ENCODE assay signal across 9 mouse cellular contexts in genomic region chr5:125411972-125412530, GRCm38 (mm10). TPM values are rescaled to one million over a fixed set of nuclear protein-coding genes. Genes with fewer than 3 reads are reported as not detected.
DNase-seq lines count a peak whose midpoint lies in the region; ATAC-seq and TF ChIP-seq lines count a peak whose summit lies in the region.
"Had no signal": no experiment of that assay in that cellular context is flagged by ENCODE, and none has a peak within 500 bp of the region (broad histone marks: within the 10 kb centered on the region; RNA-seq: fewer than 3 reads in every experiment).

No protein-coding gene starts in this region.

- ATAC-seq in CD4-positive, CD25-positive, alpha-beta regulatory T cell, adult 4 months, result no peak
- no peak for ATAC-seq in liver, postnatal 0 days

- H3K9me3 ChIP-seq in liver, postnatal 0 days (ENCODE audit: low read length), result no peaks in the 10 kb centered on the region
- H3K9me3 ChIP-seq: neural tube, embryonic 12.5 days had no signal

- H3K27me3 ChIP-seq in liver, postnatal 0 days (ENCODE audit: insufficient read depth, low read length), result no peaks in the 10 kb centered on the region
- H3K27me3 ChIP-seq in spleen, adult 2 months (ENCODE audit: control insufficient read depth, insufficient read depth, low read length), result no peaks in the 10 kb centered on the region
- H3K27me3 ChIP-seq: neural tube, embryonic 12.5 days had no signal

- no peak overlapping the region for H3K27ac ChIP-seq in left cerebral cortex, adult 2 months
- H3K27ac ChIP-seq in bone marrow macrophage, adult 2 months (ENCODE audit: insufficient read depth, low read depth, low read length), result no peak overlapping the region
- no peak overlapping the region for H3K27ac ChIP-seq in liver, postnatal 0 days (ENCODE audit: low read depth)
- H3K27ac ChIP-seq in spleen, adult 2 months (ENCODE audit: insufficient read depth, low read length), result no peak overlapping the region
- H3K27ac ChIP-seq: neural tube, embryonic 12.5 days had no signal

- H3K4me1 ChIP-seq in bone marrow macrophage, adult 2 months (ENCODE audit: control insufficient read depth, insufficient read depth, low read length), result peaks cover 13% of the 10 kb centered on the region
- H3K4me1 ChIP-seq in liver, postnatal 0 days (ENCODE audit: insufficient read depth), result peaks cover 17% of the 10 kb centered on the region
- peaks cover 2% of the 10 kb centered on the region; the same call in 1 of the 2 replicates for H3K4me1 ChIP-seq in spleen, adult 2 months (ENCODE audit: control insufficient read depth, insufficient read depth, insufficient read length)

- peak; percentile 57 for TF ChIP-seq CTCF in left cerebral cortex, adult 2 months (IDR thresholded peaks at IDR 0.05)
- 0 out of 2 replicates have a peak, but pooled peaks have one; percentile 27 for TF ChIP-seq CTCF in bone marrow macrophage, adult 2 months (IDR thresholded peaks at IDR 0.05; ENCODE audit: low read depth, low read length)
- peak; percentile 87 for TF ChIP-seq CTCF in liver, postnatal 0 days (IDR thresholded peaks at IDR 0.05; ENCODE audit: low read depth)
- TF ChIP-seq CTCF in spleen, adult 2 months (IDR thresholded peaks at IDR 0.05; ENCODE audit: extremely low read depth, insufficient read depth, insufficient read length, insufficient replicate concordance), result peak; percentile 39; the same call in 1 of the 2 replicates

- 58% methylated on average over 5 of the region's 5 CpGs for WGBS in liver, postnatal 0 days (ENCODE audit: insufficient replicate concordance)
- WGBS in spleen, adult 2 months, result 64% methylated on average over 5 of the region's 5 CpGs

- no peak for TF ChIP-seq POLR2A in bone marrow macrophage, adult 2 months (IDR thresholded peaks at IDR 0.05; ENCODE audit: borderline replicate concordance, low read depth, low read length)
- TF ChIP-seq POLR2A in spleen, adult 2 months (IDR thresholded peaks at IDR 0.05; ENCODE audit: low read depth, low read length), result no peak

- no peak for TF ChIP-seq EP300 in liver, postnatal 0 days (IDR thresholded peaks at IDR 0.05; ENCODE audit: low read depth)

- intact Hi-C loops in left cerebral cortex, adult 2 months (cut with DNase I), result loop anchor here (1.0 to 2.0 kb wide), 2 partner anchors 30 to 51 kb away; no protein-coding TSS in a partner anchor
- intact Hi-C loops in heart, postnatal 14 days (cut with DNase I), result loop anchor here (5.0 kb wide), 1 partner anchor 50 kb away; no protein-coding TSS in a partner anchor

- H3K4me2 ChIP-seq in liver, postnatal 0 days (ENCODE audit: low read depth, low read length), result no peak overlapping the region
- H3K4me2 ChIP-seq: neural tube, embryonic 12.5 days had no signal

- H3K4me3 ChIP-seq in left cerebral cortex, adult 2 months, result no peak overlapping the region
- no peak overlapping the region for H3K4me3 ChIP-seq in bone marrow macrophage, adult 2 months (ENCODE audit: insufficient read depth, low read length)
- no peak overlapping the region for H3K4me3 ChIP-seq in liver, postnatal 0 days (ENCODE audit: low read depth, low read length)
- no peak overlapping the region for H3K4me3 ChIP-seq in spleen, adult 2 months (ENCODE audit: extremely low read depth, insufficient read depth, insufficient read length)
- H3K4me3 ChIP-seq: neural tube, embryonic 12.5 days had no signal

- H3K36me3 ChIP-seq in liver, postnatal 0 days (replicated peaks; ENCODE audit: insufficient read depth, low read length), result peaks cover 32% of the 10 kb centered on the region
- H3K36me3 ChIP-seq in spleen, adult 2 months (ENCODE audit: control insufficient read depth, insufficient read depth, low read length), result peaks cover 16% of the 10 kb centered on the region

- DNase-seq in CD4-positive, CD25-positive, alpha-beta regulatory T cell, adult 2 months (ENCODE audit: low read depth, low spot score), result peak; percentile 85
- peak in 1 of 2 experiments; percentile 66 for DNase-seq in left cerebral cortex, adult 2 months (ENCODE audit: extremely low spot score in 1 of 2, low spot score in 2 of 2)
- no peak for DNase-seq in left cerebral cortex, adult 11 months (ENCODE audit: low spot score)
- peak; percentile 64 to 77 for DNase-seq in heart, postnatal 14 days
- peak; percentile 85 for DNase-seq in liver, postnatal 0 days
- DNase-seq in spleen, adult 2 months (ENCODE audit: low read depth in 1 of 2, low spot score in 2 of 2), result peak in 1 of 2 experiments; percentile 68

- no peak overlapping the region for H3K9ac ChIP-seq in liver, postnatal 0 days (replicated peaks)
- H3K9ac ChIP-seq: neural tube, embryonic 12.5 days had no signal

RNA-seq across cellular contexts. Expression of gene Dhx37, which starts 21.9 kb away (rescaled TPM):
- 1 to 10 TPM; 8.4 to 8.6 TPM for polyA plus RNA-seq in CD4-positive, CD25-positive, alpha-beta regulatory T cell, adult 4 months (2017; shearing (Covaris generic))
- total RNA-seq in left cerebral cortex, adult 2 months (2021), result 10 to 100 TPM; 12.2 to 12.7 TPM
- 13.1 and 18.4 TPM in 2 replicates for polyA plus RNA-seq in bone marrow macrophage, adult 2 months (2012; ENCODE audit: insufficient read depth, insufficient read length, missing spikeins)
- total RNA-seq in heart, postnatal 14 days (2021), result 10 to 100 TPM; 10.8 to 11.5 TPM
- polyA plus RNA-seq in liver, postnatal 0 days (2015; fragmentation: Nextera tagmentation; extraction: Ambion mirVana), result 3.3 and 3.4 TPM in 2 replicates
- polyA plus RNA-seq in spleen, adult 2 months (2012; rRNA removed), result 17.0 and 21.0 TPM in 2 replicates

RNA-seq across cellular contexts. Expression of gene Ubc, which starts 22.0 kb away (rescaled TPM):
- polyA plus RNA-seq in CD4-positive, CD25-positive, alpha-beta regulatory T cell, adult 4 months (2017; shearing (Covaris generic)), result 1,000 to 10,000 TPM in 1 of 2 experiments, 100 to 1,000 TPM in 1; 954 to 1,216 TPM
- 100 to 1,000 TPM; 846 to 851 TPM for total RNA-seq in left cerebral cortex, adult 2 months (2021)
- polyA plus RNA-seq in bone marrow macrophage, adult 2 months (2012; ENCODE audit: insufficient read depth, insufficient read length, missing spikeins), result 808 and 810 TPM in 2 replicates
- 1,000 to 10,000 TPM in 1 of 2 experiments, 100 to 1,000 TPM in 1; 947 to 1,009 TPM for total RNA-seq in heart, postnatal 14 days (2021)
- 369 and 531 TPM in 2 replicates for polyA plus RNA-seq in liver, postnatal 0 days (2015; fragmentation: Nextera tagmentation; extraction: Ambion mirVana)
- polyA plus RNA-seq in spleen, adult 2 months (2012; rRNA removed), result 316 and 423 TPM in 2 replicates

RNA-seq across cellular contexts. Expression of gene Gm10382, which starts 22.9 kb away (rescaled TPM):
- polyA plus RNA-seq in CD4-positive, CD25-positive, alpha-beta regulatory T cell, adult 4 months (2017; shearing (Covaris generic)), result 1 to 10 TPM in 1 of 2 experiments, under 1 TPM in 1; 0.70 to 1.0 TPM
- under 1 TPM; 0.28 to 0.48 TPM for total RNA-seq in left cerebral cortex, adult 2 months (2021)
- not detected in 2 replicates for polyA plus RNA-seq in bone marrow macrophage, adult 2 months (2012; ENCODE audit: insufficient read depth, insufficient read length, missing spikeins)
- under 1 TPM in 1 of 2 experiments, not detected in 1; 0.24 TPM for total RNA-seq in heart, postnatal 14 days (2021)
- 0.17 and 0.18 TPM in 2 replicates for polyA plus RNA-seq in liver, postnatal 0 days (2015; fragmentation: Nextera tagmentation; extraction: Ambion mirVana)
- 0.08 and 0.15 TPM in 2 replicates for polyA plus RNA-seq in spleen, adult 2 months (2012; rRNA removed)

RNA-seq across cellular contexts. Expression of gene Bri3bp, which starts 29.3 kb away (rescaled TPM):
- 1 to 10 TPM; 4.3 to 7.5 TPM for polyA plus RNA-seq in CD4-positive, CD25-positive, alpha-beta regulatory T cell, adult 4 months (2017; shearing (Covaris generic))
- 10 to 100 TPM; 95.2 to 95.6 TPM for total RNA-seq in left cerebral cortex, adult 2 months (2021)
- polyA plus RNA-seq in bone marrow macrophage, adult 2 months (2012; ENCODE audit: insufficient read depth, insufficient read length, missing spikeins), result 11.6 and 11.8 TPM in 2 replicates
- total RNA-seq in heart, postnatal 14 days (2021), result 10 to 100 TPM; 48.0 to 62.4 TPM
- 20.2 and 20.9 TPM in 2 replicates for polyA plus RNA-seq in liver, postnatal 0 days (2015; fragmentation: Nextera tagmentation; extraction: Ambion mirVana)
- 21.2 and 21.5 TPM in 2 replicates for polyA plus RNA-seq in spleen, adult 2 months (2012; rRNA removed)

Comparison
In these comparisons a context has a peak if more than half of its experiments do, and no peak if none do; other contexts are left out.
1. CTCF ChIP-seq: peak in every context shown above with its lines; median percentile 87 in liver, postnatal 0 days; 57 in left cerebral cortex, adult 2 months; 39 in spleen, adult 2 months; 27 in bone marrow macrophage, adult 2 months.